Mouse (Mus musculus) frontal cortex, postnatal 14 days (tissue): ENCODE data around the gene Lztr1.

ENCODE experiments used
- DNase-seq, 2 experiments: peaks; one replicate each; pipeline ENCODE4 v3.0.0; 2022; ENCODE audit warnings: low spot score in 2 of 2

Gene Lztr1

GRCm38 (mm10) chr16:17557947-17558480 lies 49.5 kb downstream of the Lztr1 start:
- DNase-seq, result peak in 1 of 2 experiments; percentile 70

- no peak for DNase-seq
Measured at GRCm38 (mm10) chr16:17558811-17559210, 50.3 kb downstream of the Lztr1 start.

GRCm38 (mm10) chr16:17559396-17560027 lies 51.0 kb downstream of the Lztr1 start:
- DNase-seq, result no peak

GRCm38 (mm10) chr16:17561128-17561750 lies 52.8 kb downstream of the Lztr1 start, which contains the start of gene Lrrc74b:
Gene Lrrc74b (minus strand): TSS chr16:17561247.
- no peak for DNase-seq

GRCm38 (mm10) chr16:17561751-17562208 lies 53.3 kb downstream of the Lztr1 start, which contains the start of gene P2rx6:
Gene P2rx6 (plus strand): TSS chr16:17561885.
- DNase-seq, result no peak

- DNase-seq, result no peak
Measured at GRCm38 (mm10) chr16:17563580-17563979, 55.1 kb downstream of the Lztr1 start.

- no peak for DNase-seq
Measured at GRCm38 (mm10) chr16:17564221-17564620, 55.7 kb downstream of the Lztr1 start.

GRCm38 (mm10) chr16:17564771-17565170 lies 56.3 kb downstream of the Lztr1 start:
- no peak for DNase-seq

- DNase-seq, result no peak
Measured at GRCm38 (mm10) chr16:17566186-17566585, 57.7 kb downstream of the Lztr1 start.
